Mouse (Mus musculus): ENCODE measurements around the gene Aanat. TPM values are rescaled to one million over a fixed set of nuclear protein-coding genes. Genes with fewer than 3 reads are reported as not detected.

Aanat gene
- polyA plus RNA-seq, 1 experiment from 2014 or later: not detected

DNA sequence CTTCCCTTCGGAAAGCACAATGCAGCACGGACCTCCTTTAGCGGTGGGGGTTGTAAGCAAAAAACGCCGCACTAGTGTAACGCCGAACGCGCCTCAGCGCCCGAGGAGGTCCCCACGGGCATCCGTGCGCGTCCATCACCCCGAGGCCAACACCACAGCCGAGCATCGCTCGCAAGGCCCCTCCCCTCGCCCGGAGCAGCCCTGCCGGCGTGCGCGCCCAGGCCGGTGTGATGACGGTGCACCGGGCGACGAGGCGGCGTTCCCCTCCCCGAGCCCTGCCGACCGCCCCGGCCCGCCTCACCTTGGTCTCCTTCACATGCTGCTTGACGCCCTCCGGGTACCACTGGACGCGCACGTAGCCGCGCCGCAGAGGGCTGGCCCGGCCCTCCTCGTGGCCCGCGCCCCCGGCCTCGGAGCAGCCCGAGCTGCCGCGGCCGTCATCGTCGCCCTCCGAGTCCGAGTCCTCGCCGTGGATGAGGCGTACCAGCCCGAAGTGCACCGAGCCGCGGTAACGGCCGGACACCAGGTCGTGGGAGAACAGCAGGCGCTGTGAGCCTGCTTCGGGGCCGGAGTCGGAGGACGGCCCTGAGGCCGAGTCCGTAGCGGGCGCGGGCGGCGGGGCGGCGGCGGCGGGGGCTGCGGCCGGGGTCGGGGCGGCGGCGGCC lies 5.4 kb upstream of the Aanat start:
- Histone ChIP-seq H3K27ac (ENCODE audit: low read length) (peak overlapping the region; percentile 96), H3K4me3 (ENCODE audit: low read depth, low read length) (peak overlapping the region; percentile 93), H3K9me3 (replicated peaks; ENCODE audit: control insufficient read depth, low read length) (no peaks in the 10 kb centered on the region), H3K36me3 (ENCODE audit: control insufficient read depth, insufficient read depth) (no peaks in the 10 kb centered on the region), H3K9ac (ENCODE audit: low read depth, low read length) (peak overlapping the region; percentile 99), H3K27me3 (ENCODE audit: control insufficient read depth, insufficient read depth, low read depth, low read length) (no peaks in the 10 kb centered on the region), H3K4me1 (ENCODE audit: control insufficient read depth, low read depth, low read length) (peaks cover 37% of the 10 kb centered on the region), H3K4me2 (ENCODE audit: low read depth, low read length) (peak overlapping the region; percentile 90)
- peak; percentile 78 for ATAC-seq (ENCODE audit: low read depth)
- WGBS (ENCODE audit: insufficient replicate concordance): under 1% methylated on average over 76 of the region's 91 CpGs

DNA sequence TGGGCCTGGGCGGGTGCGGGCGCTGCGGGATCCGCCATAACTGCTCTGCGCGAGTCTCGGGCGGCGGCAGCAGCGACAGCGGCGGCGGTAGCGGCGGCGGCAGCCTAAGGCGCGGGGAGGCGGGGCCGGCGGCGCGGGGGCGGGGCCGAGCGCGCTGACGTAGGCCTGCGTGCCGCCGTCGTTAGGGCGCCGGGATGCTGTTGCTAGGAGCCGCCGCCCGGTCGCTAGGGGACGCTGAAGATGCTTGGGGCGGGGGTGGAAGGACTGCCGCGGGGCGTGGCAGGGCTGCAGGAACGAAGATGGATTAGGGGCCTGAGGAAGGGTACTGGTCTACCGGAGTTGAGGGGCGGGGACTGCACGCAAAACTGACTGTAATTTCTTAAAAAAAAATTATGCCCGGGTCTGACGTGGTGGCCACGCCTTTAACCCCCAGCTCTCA lies 4.8 kb upstream of the Aanat start, which contains the start of gene Ube2o:
Ube2o (minus strand) TSS at position 72 of the 439 bp plus-strand sequence.
- H3K9me3 ChIP-seq (replicated peaks; ENCODE audit: control insufficient read depth, low read length): no peaks in the 10 kb centered on the region
- no peaks in the 10 kb centered on the region for H3K27me3 ChIP-seq (ENCODE audit: control insufficient read depth, insufficient read depth, low read depth, low read length)
- H3K4me3 ChIP-seq (ENCODE audit: low read depth, low read length): peak within 1 kb of the TSS; percentile 93
- H3K9ac ChIP-seq (ENCODE audit: low read depth, low read length): peak within 1 kb of the TSS; percentile 99
- WGBS (ENCODE audit: insufficient replicate concordance): 1% methylated on average over 34 of the region's 51 CpGs
- peak within 1 kb of the TSS; percentile 96 for H3K27ac ChIP-seq (ENCODE audit: low read length)
- peaks cover 32% of the 10 kb centered on the region for H3K4me1 ChIP-seq (ENCODE audit: control insufficient read depth, low read depth, low read length)
- peak; percentile 83 for ATAC-seq (ENCODE audit: low read depth)
- H3K4me2 ChIP-seq (ENCODE audit: low read depth, low read length): peak within 1 kb of the TSS; percentile 90
- no peaks in the 10 kb centered on the region for H3K36me3 ChIP-seq (ENCODE audit: control insufficient read depth, insufficient read depth)

DNA sequence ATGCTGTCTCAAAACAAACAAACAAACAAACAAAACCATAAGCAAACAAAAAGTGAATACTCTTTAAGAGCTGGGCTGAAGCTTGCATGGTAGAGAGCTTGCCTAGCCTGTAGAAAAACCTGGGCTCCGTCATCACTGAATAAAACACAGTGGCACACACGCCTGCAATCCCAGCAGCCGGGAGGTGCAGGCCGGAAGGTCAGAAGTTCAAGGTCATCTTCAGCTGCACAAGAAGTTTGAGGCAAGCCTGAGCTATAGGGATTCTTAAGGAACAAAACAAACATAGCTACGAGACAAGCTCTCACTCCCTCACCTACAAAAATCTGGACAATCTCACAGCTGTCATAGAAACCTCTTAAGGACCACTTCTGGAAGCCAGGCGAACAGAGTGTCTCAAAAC lies 550 bp upstream of the Aanat start:
- peaks cover 19% of the 10 kb centered on the region for H3K4me1 ChIP-seq (ENCODE audit: control insufficient read depth, low read depth, low read length)
- ATAC-seq (ENCODE audit: low read depth): no peak
- WGBS (ENCODE audit: insufficient replicate concordance): 73% methylated on average over 6 of the region's 6 CpGs

DNA sequence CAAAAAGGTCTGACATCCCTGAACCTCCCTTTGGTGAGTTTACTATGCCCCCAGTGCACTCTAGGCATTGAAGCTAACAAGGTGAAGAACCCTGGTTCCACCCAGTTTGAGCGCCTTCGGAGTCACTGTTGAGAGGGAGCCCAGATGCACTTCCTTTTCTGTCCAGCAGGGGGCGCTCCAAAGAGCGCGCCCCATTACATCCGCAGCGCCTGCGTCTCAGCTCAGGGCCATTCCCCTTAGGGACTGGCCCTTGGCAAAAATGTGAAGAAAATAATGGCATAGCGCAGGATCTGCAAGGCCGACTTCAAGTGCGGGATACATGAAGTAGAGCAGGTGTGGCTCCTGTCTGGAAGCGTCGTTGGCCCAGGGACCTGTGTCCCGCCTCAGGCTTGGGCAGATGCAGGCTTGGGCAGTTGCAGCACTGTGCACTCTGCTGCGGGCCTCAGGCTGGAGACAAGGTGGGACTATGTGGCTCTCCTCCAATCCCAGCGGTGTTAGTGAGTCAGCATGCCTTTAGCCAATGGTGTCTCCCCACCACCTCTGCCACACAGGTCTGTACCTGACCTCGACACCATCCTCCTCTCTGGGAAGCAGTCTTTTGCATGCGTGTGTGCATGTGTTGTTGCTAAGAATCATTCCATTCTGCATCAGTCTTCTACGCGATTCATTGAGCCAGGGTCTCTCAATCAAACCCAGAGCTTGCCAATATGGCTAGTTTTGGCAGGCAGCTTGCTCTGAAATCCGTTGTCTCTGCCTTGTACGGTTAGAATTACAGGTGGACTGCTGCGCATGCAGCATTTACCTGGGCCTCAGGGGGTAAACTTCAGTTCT lies 784 bp downstream of the Aanat start:
- Histone ChIP-seq H3K4me1 (ENCODE audit: control insufficient read depth, low read depth, low read length) (peaks cover 14% of the 10 kb centered on the region), H3K36me3 (ENCODE audit: control insufficient read depth, insufficient read depth) (no peaks in the 10 kb centered on the region), H3K4me3 (ENCODE audit: low read depth, low read length) (no peak overlapping the region), H3K9ac (ENCODE audit: low read depth, low read length) (no peak overlapping the region), H3K9me3 (replicated peaks; ENCODE audit: control insufficient read depth, low read length) (no peaks in the 10 kb centered on the region), H3K4me2 (ENCODE audit: low read depth, low read length) (no peak overlapping the region), H3K27ac (ENCODE audit: low read length) (no peak overlapping the region), H3K27me3 (ENCODE audit: control insufficient read depth, insufficient read depth, low read depth, low read length) (peaks cover 15% of the 10 kb centered on the region)
- ATAC-seq (ENCODE audit: low read depth): peak; percentile 62
- 28% methylated on average over 23 of the region's 23 CpGs for WGBS (ENCODE audit: insufficient replicate concordance)

More for the DNA sequence above, 550 bp upstream of the Aanat start:
- Histone ChIP-seq H3K9me3 (replicated peaks; ENCODE audit: control insufficient read depth, low read length) (no peaks in the 10 kb centered on the region), H3K27ac (ENCODE audit: low read length) (no peak overlapping the region), H3K4me3 (ENCODE audit: low read depth, low read length) (no peak overlapping the region), H3K36me3 (ENCODE audit: control insufficient read depth, insufficient read depth) (no peaks in the 10 kb centered on the region), H3K9ac (ENCODE audit: low read depth, low read length) (no peak overlapping the region), H3K4me2 (ENCODE audit: low read depth, low read length) (no peak overlapping the region), H3K27me3 (ENCODE audit: control insufficient read depth, insufficient read depth, low read depth, low read length) (peaks cover 15% of the 10 kb centered on the region)

DNA sequence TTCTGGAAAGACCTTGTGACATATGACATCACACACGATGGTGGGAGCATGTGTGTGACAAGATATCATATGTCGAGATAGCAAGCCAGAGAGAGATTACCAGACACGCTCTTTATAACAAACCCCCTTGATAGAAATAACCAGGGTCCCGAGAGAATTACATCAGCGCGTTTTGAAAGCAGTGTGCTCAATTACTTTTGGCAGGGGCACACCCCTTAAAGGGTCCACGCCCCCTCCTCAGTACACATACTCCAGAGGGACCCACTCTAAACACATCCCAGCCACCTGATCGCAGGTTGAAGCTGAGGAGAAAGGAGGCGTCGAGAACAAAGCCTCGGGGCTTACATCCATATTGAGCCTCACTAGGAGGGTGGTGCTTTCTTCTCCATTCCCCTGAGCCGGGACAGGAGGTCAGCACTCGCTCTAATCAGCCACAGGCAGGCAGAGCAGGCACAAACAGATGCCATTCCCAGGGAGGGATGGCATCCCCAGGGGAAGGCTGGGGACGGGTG lies 2.8 kb downstream of the Aanat start:
- Histone ChIP-seq H3K4me1 (ENCODE audit: control insufficient read depth, low read depth, low read length) (peaks cover 14% of the 10 kb centered on the region), H3K36me3 (ENCODE audit: control insufficient read depth, insufficient read depth) (no peaks in the 10 kb centered on the region), H3K9ac (ENCODE audit: low read depth, low read length) (no peak overlapping the region), H3K4me3 (ENCODE audit: low read depth, low read length) (no peak overlapping the region), H3K27me3 (ENCODE audit: control insufficient read depth, insufficient read depth, low read depth, low read length) (peaks cover 15% of the 10 kb centered on the region), H3K4me2 (ENCODE audit: low read depth, low read length) (no peak overlapping the region), H3K27ac (ENCODE audit: low read length) (no peak overlapping the region), H3K9me3 (replicated peaks; ENCODE audit: control insufficient read depth, low read length) (no peaks in the 10 kb centered on the region)
- WGBS (ENCODE audit: insufficient replicate concordance): 27% methylated on average over 14 of the region's 14 CpGs
- ATAC-seq (ENCODE audit: low read depth): no peak

DNA sequence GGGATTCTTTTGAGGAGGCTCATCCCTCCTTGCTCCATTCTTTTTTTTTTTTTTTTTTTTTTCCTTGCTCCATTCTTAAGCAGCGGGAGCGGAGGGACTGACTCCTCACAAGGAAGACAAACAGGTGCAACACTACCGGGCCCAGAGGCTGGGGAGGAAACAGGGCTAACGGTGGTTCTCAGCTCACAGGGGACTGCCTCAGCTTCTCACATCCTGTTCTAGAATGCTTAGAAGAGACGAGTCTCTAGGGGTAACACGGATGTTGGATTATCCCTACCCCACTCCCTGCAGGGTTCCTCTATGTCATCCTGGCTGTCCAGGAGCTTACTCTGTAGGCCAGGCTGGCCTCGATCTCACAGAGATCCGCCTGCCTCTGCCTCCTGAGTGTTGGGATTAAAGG lies 3.3 kb downstream of the Aanat start:
- 42% methylated on average over 8 of the region's 8 CpGs for WGBS (ENCODE audit: insufficient replicate concordance)
- H3K4me3 ChIP-seq (ENCODE audit: low read depth, low read length): no peak overlapping the region
- no peak for ATAC-seq (ENCODE audit: low read depth)
- H3K27ac ChIP-seq (ENCODE audit: low read length): no peak overlapping the region
- peaks cover 15% of the 10 kb centered on the region for H3K27me3 ChIP-seq (ENCODE audit: control insufficient read depth, insufficient read depth, low read depth, low read length)
- H3K36me3 ChIP-seq (ENCODE audit: control insufficient read depth, insufficient read depth): no peaks in the 10 kb centered on the region
- H3K9ac ChIP-seq (ENCODE audit: low read depth, low read length): no peak overlapping the region
- no peaks in the 10 kb centered on the region for H3K9me3 ChIP-seq (replicated peaks; ENCODE audit: control insufficient read depth, low read length)
- H3K4me2 ChIP-seq (ENCODE audit: low read depth, low read length): no peak overlapping the region
- peaks cover 14% of the 10 kb centered on the region for H3K4me1 ChIP-seq (ENCODE audit: control insufficient read depth, low read depth, low read length)

DNA sequence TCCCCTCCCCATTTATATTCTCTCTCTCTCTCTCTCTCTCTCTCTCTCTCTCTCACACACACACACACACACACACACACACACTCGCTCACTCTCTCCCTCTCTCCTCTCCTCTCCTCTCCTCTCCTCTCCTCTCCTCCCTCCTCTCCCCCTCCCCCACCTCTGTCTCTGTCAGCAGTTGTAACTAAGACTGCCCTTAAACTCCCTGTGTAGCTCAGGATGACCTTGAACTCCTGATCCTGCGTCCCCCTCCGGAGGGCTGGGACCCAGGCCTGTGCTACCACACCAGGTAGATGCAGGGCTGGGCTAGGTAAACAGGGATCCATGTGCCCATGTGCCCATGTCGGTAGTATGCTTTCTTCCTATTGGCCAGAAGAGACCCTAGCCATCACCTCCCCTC lies 5.4 kb downstream of the Aanat start:
- no peak overlapping the region for H3K4me2 ChIP-seq (ENCODE audit: low read depth, low read length)
- no peak overlapping the region for H3K4me3 ChIP-seq (ENCODE audit: low read depth, low read length)
- WGBS (ENCODE audit: insufficient replicate concordance): 79% methylated on average over 4 of the region's 4 CpGs
- H3K27ac ChIP-seq (ENCODE audit: low read length): no peak overlapping the region
- no peak overlapping the region for H3K9ac ChIP-seq (ENCODE audit: low read depth, low read length)
- H3K27me3 ChIP-seq (ENCODE audit: control insufficient read depth, insufficient read depth, low read depth, low read length): peaks cover 15% of the 10 kb centered on the region
- H3K36me3 ChIP-seq (ENCODE audit: control insufficient read depth, insufficient read depth): no peaks in the 10 kb centered on the region
- ATAC-seq (ENCODE audit: low read depth): no peak
- peaks cover 14% of the 10 kb centered on the region for H3K4me1 ChIP-seq (ENCODE audit: control insufficient read depth, low read depth, low read length)
- H3K9me3 ChIP-seq (replicated peaks; ENCODE audit: control insufficient read depth, low read length): no peaks in the 10 kb centered on the region

DNA sequence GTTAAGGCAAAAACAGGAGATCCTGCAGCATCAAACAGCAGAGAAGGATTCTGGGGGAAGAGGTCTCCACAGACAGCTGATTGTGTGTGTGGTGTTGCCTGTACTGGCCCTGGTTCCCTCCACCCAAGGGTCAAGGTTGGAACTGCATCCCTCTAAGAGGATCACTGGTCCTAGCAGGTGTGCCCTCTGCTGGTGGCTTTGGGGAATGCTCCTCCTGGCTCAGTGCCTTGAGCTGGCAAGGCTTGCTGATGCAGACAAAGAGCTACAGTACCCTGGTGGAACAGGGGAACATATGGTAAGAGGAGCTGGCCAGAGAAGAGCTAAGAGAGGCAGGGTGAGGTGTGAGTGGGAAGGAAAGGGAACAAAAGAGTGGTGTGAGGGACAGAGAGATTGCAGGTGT lies 6.2 kb downstream of the Aanat start:
- Histone ChIP-seq H3K27me3 (ENCODE audit: control insufficient read depth, insufficient read depth, low read depth, low read length) (peaks cover 10% of the 10 kb centered on the region), H3K4me1 (ENCODE audit: control insufficient read depth, low read depth, low read length) (peaks cover 12% of the 10 kb centered on the region), H3K4me3 (ENCODE audit: low read depth, low read length) (no peak overlapping the region), H3K9ac (ENCODE audit: low read depth, low read length) (no peak overlapping the region), H3K9me3 (replicated peaks; ENCODE audit: control insufficient read depth, low read length) (no peaks in the 10 kb centered on the region), H3K4me2 (ENCODE audit: low read depth, low read length) (no peak overlapping the region), H3K36me3 (ENCODE audit: control insufficient read depth, insufficient read depth) (no peaks in the 10 kb centered on the region), H3K27ac (ENCODE audit: low read length) (no peak overlapping the region)
- peak; percentile 75 for ATAC-seq (ENCODE audit: low read depth)

DNA sequence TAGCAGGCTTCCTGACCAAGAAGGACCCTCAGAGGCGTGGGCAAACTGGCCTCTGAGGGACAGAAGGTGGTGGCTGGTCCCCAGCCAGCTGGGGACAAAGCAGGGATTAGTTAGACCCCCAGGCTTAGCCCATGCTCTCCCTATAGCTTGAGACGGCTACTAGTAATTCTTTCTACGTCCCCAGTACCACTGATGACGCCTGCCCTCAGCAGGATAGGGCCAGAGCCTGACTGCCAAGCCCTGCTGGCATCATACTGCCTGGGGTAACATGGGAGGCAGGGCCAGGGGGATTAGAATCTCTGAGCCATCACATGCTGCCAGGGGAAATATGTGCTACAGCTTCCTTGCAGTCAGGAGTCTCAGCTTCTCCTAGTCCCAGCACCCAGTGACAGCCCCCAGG lies 7.1 kb downstream of the Aanat start:
- Histone ChIP-seq H3K4me1 (ENCODE audit: control insufficient read depth, low read depth, low read length) (peaks cover 12% of the 10 kb centered on the region), H3K4me3 (ENCODE audit: low read depth, low read length) (no peak overlapping the region), H3K9me3 (replicated peaks; ENCODE audit: control insufficient read depth, low read length) (no peaks in the 10 kb centered on the region), H3K27ac (ENCODE audit: low read length) (no peak overlapping the region), H3K27me3 (ENCODE audit: control insufficient read depth, insufficient read depth, low read depth, low read length) (peaks cover under 1% of the 10 kb centered on the region; the same call in 1 of the 2 replicates), H3K4me2 (ENCODE audit: low read depth, low read length) (no peak overlapping the region), H3K36me3 (ENCODE audit: control insufficient read depth, insufficient read depth) (no peaks in the 10 kb centered on the region), H3K9ac (ENCODE audit: low read depth, low read length) (no peak overlapping the region)
- 61% methylated on average over 4 of the region's 4 CpGs for WGBS (ENCODE audit: insufficient replicate concordance)
- ATAC-seq (ENCODE audit: low read depth): no peak

All from liver, embryonic 16.5 days (tissue).